Mouse (Mus musculus): ENCODE data around the gene Gm5767.

DNA sequence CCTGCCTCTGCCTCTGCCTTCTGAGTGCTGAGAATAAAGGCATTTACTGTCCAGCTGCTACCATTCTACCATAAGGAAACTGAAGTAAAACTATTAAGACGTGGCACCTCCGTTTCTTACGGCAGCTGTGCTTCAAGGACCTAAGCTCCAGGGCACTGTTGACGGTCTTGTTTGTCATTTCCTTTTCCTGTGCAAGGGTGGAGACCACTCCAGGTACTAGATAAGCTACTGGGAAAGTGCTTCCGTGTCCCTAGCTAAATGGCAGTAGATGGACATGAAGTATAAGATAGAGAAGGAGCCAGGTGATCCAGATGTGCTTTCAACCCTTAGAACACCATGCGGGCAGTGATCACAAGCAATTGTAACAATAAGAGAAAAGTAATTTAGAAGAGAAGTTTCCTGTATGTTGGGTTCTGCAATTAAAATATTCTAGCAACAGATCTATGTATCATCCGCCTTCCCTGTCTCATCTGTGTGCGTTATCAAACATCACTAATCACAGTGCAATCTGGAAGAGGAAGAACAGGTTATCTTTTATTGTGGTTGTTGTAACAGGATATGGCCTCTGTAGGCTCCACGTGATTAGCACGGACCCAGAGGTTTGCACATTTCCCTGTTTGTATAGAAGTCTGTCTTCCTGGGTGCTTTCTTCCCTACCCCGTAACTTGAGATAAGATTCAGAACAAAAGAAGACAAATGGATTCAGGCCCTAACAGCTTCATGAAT lies 40.9 kb upstream of the Gm5767 start:
- no peak for TF ChIP-seq CTCF (IDR thresholded peaks at IDR 0.05; ENCODE audit: extremely low read depth, insufficient read depth, insufficient read length, insufficient replicate concordance)
- no peak for TF ChIP-seq POLR2A (IDR thresholded peaks at IDR 0.05; ENCODE audit: low read depth, low read length)

Measured in spleen, adult 2 months (tissue).